Mouse (Mus musculus) kidney, adult 2 months (tissue): ENCODE measurements around the gene Pdzk1ip1.

Experiments used
- CTCF ChIP-seq: fragments of 200-500 bp; conservative IDR thresholded peaks from 2 replicates; pipeline ENCODE4 v1.5.1; 2011; ENCODE audit warnings: low read depth, mild to moderate bottlenecking, control low read depth, low read length, moderate library complexity, mixed read lengths; ENCODE audit not compliant: insufficient read depth, insufficient read length
- POLR2A ChIP-seq: fragments of 200-500 bp; IDR thresholded peaks from one replicate; pipeline ENCODE4 v1.6.1; 2011; ENCODE audit warnings: low read depth, low read length, control low read depth

DNA sequence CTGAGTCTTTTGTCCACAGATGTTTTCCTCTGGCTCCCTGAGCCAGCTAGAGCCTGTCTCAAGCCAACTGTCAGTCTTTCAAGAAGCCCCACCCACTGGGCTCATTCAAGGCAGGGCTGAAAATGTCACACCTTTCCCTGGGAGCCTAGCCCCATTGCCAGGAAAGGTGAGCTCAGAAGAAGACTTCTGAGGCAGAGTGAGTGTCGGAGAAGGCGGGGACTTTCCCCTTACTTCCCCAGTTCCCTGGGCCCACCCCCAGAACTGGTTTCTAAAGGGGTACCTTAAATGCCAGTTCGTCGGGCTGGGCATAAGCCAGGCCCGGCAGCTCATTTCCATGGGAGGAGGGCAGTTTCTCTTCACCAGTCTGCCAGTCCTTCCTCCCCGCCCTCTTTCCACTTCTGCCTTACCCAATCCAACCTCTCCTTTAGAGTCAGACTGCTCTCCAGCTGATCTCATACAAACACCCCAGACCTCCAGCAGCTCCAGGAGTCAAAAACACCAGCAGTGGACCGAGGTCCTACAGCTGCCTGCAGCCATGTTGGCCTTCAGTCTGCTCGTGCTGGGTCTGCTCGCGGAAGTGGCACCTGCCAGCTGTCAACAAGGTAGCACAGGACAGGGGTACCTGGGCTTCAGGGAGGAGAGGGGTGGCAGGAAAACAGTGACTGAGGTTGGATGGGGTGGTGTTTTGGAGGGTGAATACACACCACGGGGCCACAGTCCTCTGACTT is at the start of gene Pdzk1ip1:
- TF ChIP-seq POLR2A, result peak; percentile 95
- no peak for TF ChIP-seq CTCF
